Mouse (Mus musculus): Measurements from ENCODE around the gene Utp11. TPM values are rescaled to one million over a fixed set of nuclear protein-coding genes. Genes with fewer than 3 reads are reported as not detected.

Utp11 gene
- total RNA-seq, 2 experiments from 2014 or later, result 16.5 to 20.2 TPM

- DNase-seq, result peak; percentile 21
Measured at GRCm38 (mm10) chr4:124704797-124705474, 11.5 kb upstream of the Utp11 start.

GRCm38 (mm10) chr4:124703881-124704796 lies 10.7 kb upstream of the Utp11 start:
- DNase-seq, result no peak
- intact Hi-C loops (cut with DNase I), result no loop called here

More at GRCm38 (mm10) chr4:124704797-124705474, 11.5 kb upstream of the Utp11 start:
- intact Hi-C loops (cut with DNase I), result no loop called here

- no peak for DNase-seq
- intact Hi-C loops (cut with DNase I), result no loop called here
Measured at GRCm38 (mm10) chr4:124703406-124703805, 10.0 kb upstream of the Utp11 start.

- intact Hi-C loops (cut with DNase I), result no loop called here
- DNase-seq, result peak; percentile 84
Measured at GRCm38 (mm10) chr4:124701916-124702315, 8.5 kb upstream of the Utp11 start.

- intact Hi-C loops (cut with DNase I), result no loop called here
- DNase-seq, result peak; percentile 80
Measured at GRCm38 (mm10) chr4:124701052-124701845, 7.8 kb upstream of the Utp11 start.

GRCm38 (mm10) chr4:124700248-124700971 lies 7.0 kb upstream of the Utp11 start, which contains the start of gene Fhl3:
Fhl3 (plus strand) TSS chr4:124700701.
- intact Hi-C loops (cut with DNase I), result no loop called here
- peak; percentile 51 for DNase-seq

GRCm38 (mm10) chr4:124699791-124700190 lies 6.4 kb upstream of the Utp11 start:
- intact Hi-C loops (cut with DNase I), result no loop called here

GRCm38 (mm10) chr4:124695786-124696516 lies 2.6 kb upstream of the Utp11 start:
- intact Hi-C loops (cut with DNase I), result no loop called here
- no peak for DNase-seq

More at GRCm38 (mm10) chr4:124699791-124700190, 6.4 kb upstream of the Utp11 start:
- no peak for DNase-seq

GRCm38 (mm10) chr4:124694572-124694971 lies 1.2 kb upstream of the Utp11 start:
- intact Hi-C loops (cut with DNase I), result no loop called here
- no peak for DNase-seq

- intact Hi-C loops (cut with DNase I), result no loop called here
Measured at GRCm38 (mm10) chr4:124692416-124692861, 961 bp downstream of the Utp11 start.

GRCm38 (mm10) chr4:124691455-124691854 lies 1.9 kb downstream of the Utp11 start:
- no peak for DNase-seq
- intact Hi-C loops (cut with DNase I), result no loop called here

More at GRCm38 (mm10) chr4:124692416-124692861, 961 bp downstream of the Utp11 start:
- no peak for DNase-seq

GRCm38 (mm10) chr4:124685897-124686402 lies 7.5 kb downstream of the Utp11 start:
- intact Hi-C loops (cut with DNase I), result no loop called here
- DNase-seq, result no peak

GRCm38 (mm10) chr4:124685453-124685852 lies 7.9 kb downstream of the Utp11 start:
- intact Hi-C loops (cut with DNase I), result no loop called here
- DNase-seq, result no peak

- DNase-seq, result no peak
- intact Hi-C loops (cut with DNase I), result no loop called here
Measured at GRCm38 (mm10) chr4:124685004-124685403, 8.4 kb downstream of the Utp11 start.

- intact Hi-C loops (cut with DNase I), result no loop called here
- DNase-seq, result no peak
Measured at GRCm38 (mm10) chr4:124683474-124683873, 9.9 kb downstream of the Utp11 start.

- DNase-seq, result no peak
- intact Hi-C loops (cut with DNase I), result no loop called here
Measured at GRCm38 (mm10) chr4:124682270-124682669, 11.1 kb downstream of the Utp11 start.

GRCm38 (mm10) chr4:124675958-124676357 lies 17.4 kb downstream of the Utp11 start:
- DNase-seq, result no peak

GRCm38 (mm10) chr4:124675037-124675436 lies 18.4 kb downstream of the Utp11 start:
- intact Hi-C loops (cut with DNase I), result loop anchor here (5.0 kb wide), 1 partner anchor 738 kb away; no protein-coding TSS in a partner anchor

More at GRCm38 (mm10) chr4:124675958-124676357, 17.4 kb downstream of the Utp11 start:
- intact Hi-C loops (cut with DNase I), result loop anchor here (5.0 kb wide), 1 partner anchor 739 kb away; no protein-coding TSS in a partner anchor

More at GRCm38 (mm10) chr4:124675037-124675436, 18.4 kb downstream of the Utp11 start:
- DNase-seq, result peak; percentile 78
